Mouse (Mus musculus): ENCODE results near the gene Hnrnpl. TPM values are rescaled to one million over a fixed set of nuclear protein-coding genes. Genes with fewer than 3 reads are reported as not detected.
"Not testable (repeated sequence)": the region's sequence is repeated elsewhere in the genome, so short reads cannot be mapped to it uniquely, and the experiment has no call there.

The Hnrnpl gene
- total and polyA plus RNA-seq, 3 experiments: 296 to 645 (median 371) TPM

DNA sequence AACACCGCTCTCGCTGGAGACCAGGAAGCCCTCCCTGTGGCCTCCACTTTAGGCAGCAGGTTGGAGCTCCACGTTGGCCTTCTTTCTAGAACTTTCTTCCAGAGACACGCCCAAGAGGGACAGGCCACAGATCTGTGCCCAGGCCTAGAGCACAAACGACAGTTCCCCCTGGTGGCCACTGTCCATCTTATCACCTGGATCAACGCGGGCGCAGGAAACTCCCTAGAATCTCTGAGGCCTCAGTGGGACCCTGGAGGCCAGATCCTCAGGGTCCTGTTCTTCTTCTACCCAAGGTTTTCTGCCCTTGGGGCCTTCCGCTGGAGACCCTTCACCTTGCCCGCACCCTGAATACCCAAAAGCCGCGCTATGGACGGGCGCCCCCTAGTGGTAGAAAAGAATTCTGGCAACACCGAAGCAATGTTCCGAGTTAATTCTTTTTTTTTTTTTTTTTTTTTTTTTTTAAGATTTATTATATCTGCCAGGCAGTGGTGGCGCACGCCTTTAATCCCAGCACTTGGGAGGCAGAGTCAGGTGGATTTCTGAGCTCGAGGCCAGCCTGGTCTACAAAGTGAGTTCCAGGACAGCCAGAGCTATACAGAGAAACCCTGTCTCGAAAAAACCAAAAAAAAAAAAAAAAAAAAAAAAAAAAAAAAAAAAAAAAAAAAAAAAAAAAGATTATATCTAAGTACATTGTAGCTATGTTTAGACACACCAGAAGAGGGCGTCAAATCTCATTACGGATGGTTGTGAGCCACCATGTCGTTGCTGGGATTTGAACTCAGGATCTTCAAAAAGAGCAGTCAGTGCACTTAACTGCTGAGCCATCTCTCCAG lies 59.4 kb downstream of the Hnrnpl start:
- TF ChIP-seq SMC3 (IDR thresholded peaks at IDR 0.05; ENCODE audit: low read depth, low read length) (peak; percentile 71), RAD21 (IDR thresholded peaks at IDR 0.05; ENCODE audit: low read depth, low read length) (peak; percentile 60), MAX (IDR thresholded peaks at IDR 0.05; ENCODE audit: low read length) (peak; percentile 61; the same call in 1 of the 2 replicates), ZNF384 (IDR thresholded peaks at IDR 0.05; ENCODE audit: low read depth, low read length) (peak; percentile 96), MEF2A (IDR thresholded peaks at IDR 0.05; ENCODE audit: borderline replicate concordance, low read depth, low read length) (peak; percentile 52; the same call in 1 of the 2 replicates), NRF1 (IDR thresholded peaks at IDR 0.05; ENCODE audit: low read depth, low read length) (peak; percentile 39; the same call in 1 of the 2 replicates), CTCF (conservative IDR thresholded peaks at IDR 0.05 in 1 of 2, IDR thresholded peaks at IDR 0.05 in 1 of 2; ENCODE audit: low read depth in 2 of 2, low read length in 2 of 2) (peak; percentile 47 to 89), TCF12 (IDR thresholded peaks at IDR 0.05; ENCODE audit: low read depth, low read length) (peak; percentile 13; the same call in 1 of the 2 replicates), ZC3H11A (IDR thresholded peaks at IDR 0.05; ENCODE audit: low read depth, low read length) (peak; percentile 19; the same call in 1 of the 2 replicates)
- peak; percentile 84 for DNase-seq (ENCODE audit: extremely low read depth)
- in situ Hi-C loops (cut with MboI; ENCODE audit: low pct_ligation_motif_present, low pct_unique_long_range_greater_than_20kb, low sequenced_read_pairs): loop anchor here (5.0 kb wide), 2 partner anchors 40 to 70 kb away; partner anchors contain the start of gene Ech1
- H3K27me3 ChIP-seq (replicated peaks); dilution Hi-C loops (cut with MboI; ENCODE audit: extremely low pct_ligation_motif_present, extremely low pct_unique_long_range_greater_than_20kb, low sequenced_read_pairs); H3K36me3 ChIP-seq (replicated peaks in 1 of 2; ENCODE audit: control insufficient read depth in 1 of 2, insufficient read depth in 1 of 2, low read length in 1 of 2); H3K27ac ChIP-seq (ENCODE audit: insufficient read depth, low read depth); H3K9ac ChIP-seq (ENCODE audit: insufficient read depth, low read depth); H3K9me3 ChIP-seq (replicated peaks; ENCODE audit: low read length); H3K79me2 ChIP-seq (replicated peaks; ENCODE audit: control insufficient read depth, extremely low read depth, insufficient read depth, poor library complexity, severe bottlenecking): not testable (repeated sequence)
- Histone ChIP-seq H3K4me3 (replicated peaks in 1 of 3; ENCODE audit: low read depth in 2 of 3, low read length in 2 of 3, poor library complexity in 1 of 3) (peak overlapping the region in 2 of 3 experiments; percentile 13 to 26), H3K4me1 (ENCODE audit: control insufficient read depth in 1 of 2, insufficient read depth in 2 of 2) (peaks cover 9 to 23% of the 10 kb centered on the region in 2 experiments), H3K4me2 (ENCODE audit: insufficient read depth, low read depth, poor library complexity, severe bottlenecking) (0 out of 2 replicates have a peak overlapping the region, but pooled peaks have one; percentile 46)

DNA sequence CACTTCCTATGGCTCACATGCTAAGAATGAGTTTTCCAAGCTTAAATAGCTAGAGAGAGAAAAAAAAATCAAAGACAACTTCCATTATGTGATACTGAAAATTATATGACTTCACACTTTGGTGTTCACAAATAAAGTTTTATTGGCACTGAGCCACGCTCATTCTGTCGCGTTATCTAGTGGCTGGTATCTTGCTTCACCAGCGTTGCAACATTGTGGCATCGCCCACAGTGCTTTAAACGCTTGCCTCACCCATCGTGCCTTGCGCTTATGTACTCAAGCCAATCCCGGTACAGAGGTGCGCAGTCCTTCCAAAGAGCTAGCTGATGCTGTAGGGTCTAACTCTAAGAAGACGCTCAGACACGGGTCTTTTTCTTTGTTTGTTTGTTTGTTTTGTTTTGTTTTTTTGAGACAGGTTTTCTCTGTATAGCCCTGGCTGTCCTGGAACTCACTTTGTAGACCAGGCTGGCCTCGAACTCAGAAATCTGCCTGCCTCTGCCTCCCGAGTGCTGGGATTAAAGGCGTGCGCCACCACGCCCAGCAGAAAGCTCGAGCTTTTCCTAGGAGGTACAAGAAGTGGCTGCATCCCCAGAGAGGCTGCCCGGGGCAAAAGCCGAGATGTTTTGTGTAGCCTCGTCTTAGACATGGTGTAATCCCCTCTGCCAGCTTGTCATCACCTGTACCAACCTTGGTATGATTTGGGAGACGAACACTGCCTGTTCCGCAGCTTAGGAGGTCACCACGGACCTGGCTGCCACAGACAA lies 62.7 kb downstream of the Hnrnpl start:
- no peak for TF ChIP-seq IRF4 (IDR thresholded peaks at IDR 0.05; ENCODE audit: low read depth, low read length)
- Histone ChIP-seq H3K27ac (ENCODE audit: insufficient read depth, low read depth) (no peak overlapping the region), H3K36me3 (replicated peaks in 1 of 2; ENCODE audit: control insufficient read depth in 1 of 2, insufficient read depth in 1 of 2, low read length in 1 of 2) (no peaks in the 10 kb centered on the region), H3K4me3 (replicated peaks in 1 of 3; ENCODE audit: low read depth in 2 of 3, low read length in 2 of 3, poor library complexity in 1 of 3) (no peak overlapping the region), H3K9me3 (replicated peaks; ENCODE audit: low read length) (no peaks in the 10 kb centered on the region), H3K27me3 (replicated peaks) (no peaks in the 10 kb centered on the region), H3K4me2 (ENCODE audit: insufficient read depth, low read depth, poor library complexity, severe bottlenecking) (no peak overlapping the region), H3K4me1 (ENCODE audit: control insufficient read depth in 1 of 2, insufficient read depth in 2 of 2) (peaks cover 4 to 14% of the 10 kb centered on the region in 2 experiments), H3K9ac (ENCODE audit: insufficient read depth, low read depth) (no peak overlapping the region), H3K79me2 (replicated peaks; ENCODE audit: control insufficient read depth, extremely low read depth, insufficient read depth, poor library complexity, severe bottlenecking) (no peaks in the 10 kb centered on the region)
- in situ Hi-C loops (cut with MboI; ENCODE audit: low pct_ligation_motif_present, low pct_unique_long_range_greater_than_20kb, low sequenced_read_pairs): loop anchor here (5.0 kb wide), 1 partner anchor 36 kb away; no protein-coding TSS in a partner anchor
- dilution Hi-C loops (cut with MboI; ENCODE audit: extremely low pct_ligation_motif_present, extremely low pct_unique_long_range_greater_than_20kb, low sequenced_read_pairs): no loop called here
- DNase-seq (ENCODE audit: extremely low read depth): no peak

Other genes with a start within 250 kb of the Hnrnpl start
- gene Samd4b, start 210.4 kb upstream of the Hnrnpl start, total RNA-seq (2012; rRNA removed): 7.7 and 10.0 TPM in 2 replicates
- gene Samd4b, start 210.4 kb upstream of the Hnrnpl start, total RNA-seq (2014; rRNA removed): 2.7 and 3.7 TPM in 2 replicates
- gene Samd4b, start 210.4 kb upstream of the Hnrnpl start, polyA plus RNA-seq (2012; ENCODE audit: insufficient read length, low read depth): 18.0 and 24.6 TPM in 2 replicates
- gene Pak4, start 210.4 kb upstream of the Hnrnpl start, total RNA-seq (2012; rRNA removed): 8.3 and 10.7 TPM in 2 replicates
- gene Pak4, start 210.4 kb upstream of the Hnrnpl start, total RNA-seq (2014; rRNA removed): 6.7 and 7.5 TPM in 2 replicates
- 10.5 and 11.2 TPM in 2 replicates for gene Pak4, start 210.4 kb upstream of the Hnrnpl start, polyA plus RNA-seq (2012; ENCODE audit: insufficient read length, low read depth)
- gene Acp7, start 177.2 kb upstream of the Hnrnpl start, total RNA-seq (2012; rRNA removed): not detected in 2 replicates
- gene Acp7, start 177.2 kb upstream of the Hnrnpl start, total RNA-seq (2014; rRNA removed): not detected in 2 replicates
- not detected in 2 replicates for gene Acp7, start 177.2 kb upstream of the Hnrnpl start, polyA plus RNA-seq (2012; ENCODE audit: insufficient read length, low read depth)
- gene Fbxo27, start 115.7 kb upstream of the Hnrnpl start, total RNA-seq (2012; rRNA removed): not detected in 2 replicates
- gene Fbxo27, start 115.7 kb upstream of the Hnrnpl start, total RNA-seq (2014; rRNA removed): not detected in 2 replicates
- gene Fbxo27, start 115.7 kb upstream of the Hnrnpl start, polyA plus RNA-seq (2012; ENCODE audit: insufficient read length, low read depth): not detected in 2 replicates
- gene Fbxo17, start 91.7 kb upstream of the Hnrnpl start, total RNA-seq (2012; rRNA removed): 0.13 and 0.25 TPM in 2 replicates
- not detected in 2 replicates for gene Fbxo17, start 91.7 kb upstream of the Hnrnpl start, total RNA-seq (2014; rRNA removed)
- gene Fbxo17, start 91.7 kb upstream of the Hnrnpl start, polyA plus RNA-seq (2012; ENCODE audit: insufficient read length, low read depth): 0.26 and 0.37 TPM in 2 replicates
- gene Mrps12, start 66.7 kb upstream of the Hnrnpl start, total RNA-seq (2012; rRNA removed): 112 and 137 TPM in 2 replicates
- 85.9 and 91.6 TPM in 2 replicates for gene Mrps12, start 66.7 kb upstream of the Hnrnpl start, total RNA-seq (2014; rRNA removed)
- 66.0 and 69.9 TPM in 2 replicates for gene Mrps12, start 66.7 kb upstream of the Hnrnpl start, polyA plus RNA-seq (2012; ENCODE audit: insufficient read length, low read depth)
- 16.7 and 17.1 TPM in 2 replicates for gene Sars2, start 66.5 kb upstream of the Hnrnpl start, total RNA-seq (2012; rRNA removed)
- 10.5 and 11.7 TPM in 2 replicates for gene Sars2, start 66.5 kb upstream of the Hnrnpl start, total RNA-seq (2014; rRNA removed)
- gene Sars2, start 66.5 kb upstream of the Hnrnpl start, polyA plus RNA-seq (2012; ENCODE audit: insufficient read length, low read depth): 24.7 and 24.9 TPM in 2 replicates
- 0.17 TPM in 1 of 2 replicates, not detected in the other for gene Ccer2, start 52.4 kb upstream of the Hnrnpl start, total RNA-seq (2012; rRNA removed)
- gene Ccer2, start 52.4 kb upstream of the Hnrnpl start, total RNA-seq (2014; rRNA removed): not detected in 2 replicates
- not detected in 2 replicates for gene Ccer2, start 52.4 kb upstream of the Hnrnpl start, polyA plus RNA-seq (2012; ENCODE audit: insufficient read length, low read depth)
- gene Sirt2, start 41.8 kb upstream of the Hnrnpl start, total RNA-seq (2012; rRNA removed): 66.2 and 68.3 TPM in 2 replicates
- 36.0 and 40.9 TPM in 2 replicates for gene Sirt2, start 41.8 kb upstream of the Hnrnpl start, total RNA-seq (2014; rRNA removed)
- 124 and 128 TPM in 2 replicates for gene Sirt2, start 41.8 kb upstream of the Hnrnpl start, polyA plus RNA-seq (2012; ENCODE audit: insufficient read length, low read depth)
- 59.3 and 62.8 TPM in 2 replicates for gene Nfkbib, start 41.0 kb upstream of the Hnrnpl start, total RNA-seq (2012; rRNA removed)
- gene Nfkbib, start 41.0 kb upstream of the Hnrnpl start, total RNA-seq (2014; rRNA removed): 24.6 and 30.5 TPM in 2 replicates
- 97.5 and 101 TPM in 2 replicates for gene Nfkbib, start 41.0 kb upstream of the Hnrnpl start, polyA plus RNA-seq (2012; ENCODE audit: insufficient read length, low read depth)
- 60.9 and 65.5 TPM in 2 replicates for gene Rinl, start 19.6 kb upstream of the Hnrnpl start, total RNA-seq (2012; rRNA removed)
- 41.5 and 46.1 TPM in 2 replicates for gene Rinl, start 19.6 kb upstream of the Hnrnpl start, total RNA-seq (2014; rRNA removed)
- 60.6 and 61.8 TPM in 2 replicates for gene Rinl, start 19.6 kb upstream of the Hnrnpl start, polyA plus RNA-seq (2012; ENCODE audit: insufficient read length, low read depth)
- 103 and 124 TPM in 2 replicates for gene Ech1, start 16.7 kb downstream of the Hnrnpl start, total RNA-seq (2012; rRNA removed)
- gene Ech1, start 16.7 kb downstream of the Hnrnpl start, total RNA-seq (2014; rRNA removed): 119 and 121 TPM in 2 replicates
- gene Ech1, start 16.7 kb downstream of the Hnrnpl start, polyA plus RNA-seq (2012; ENCODE audit: insufficient read length, low read depth): 65.1 and 67.6 TPM in 2 replicates
- 3.9 and 7.0 TPM in 2 replicates for gene Lgals4, start 25.3 kb downstream of the Hnrnpl start, total RNA-seq (2012; rRNA removed)
- 2.6 and 3.6 TPM in 2 replicates for gene Lgals4, start 25.3 kb downstream of the Hnrnpl start, total RNA-seq (2014; rRNA removed)
- gene Lgals4, start 25.3 kb downstream of the Hnrnpl start, polyA plus RNA-seq (2012; ENCODE audit: insufficient read length, low read depth): 6.5 and 7.2 TPM in 2 replicates
- gene Lgals7, start 55.3 kb downstream of the Hnrnpl start, total RNA-seq (2012; rRNA removed): not detected in 2 replicates
- gene Lgals7, start 55.3 kb downstream of the Hnrnpl start, total RNA-seq (2014; rRNA removed): not detected in 2 replicates
- gene Lgals7, start 55.3 kb downstream of the Hnrnpl start, polyA plus RNA-seq (2012; ENCODE audit: insufficient read length, low read depth): not detected in 2 replicates
- gene Capn12, start 72.9 kb downstream of the Hnrnpl start, total RNA-seq (2012; rRNA removed): 0.17 TPM in 2 replicates
- not detected in 2 replicates for gene Capn12, start 72.9 kb downstream of the Hnrnpl start, total RNA-seq (2014; rRNA removed)
- gene Capn12, start 72.9 kb downstream of the Hnrnpl start, polyA plus RNA-seq (2012; ENCODE audit: insufficient read length, low read depth): not detected in 2 replicates
- 62.9 and 63.4 TPM in 2 replicates for gene Actn4, start 153.8 kb downstream of the Hnrnpl start, total RNA-seq (2012; rRNA removed)
- gene Actn4, start 153.8 kb downstream of the Hnrnpl start, total RNA-seq (2014; rRNA removed): 45.9 and 56.9 TPM in 2 replicates
- gene Actn4, start 153.8 kb downstream of the Hnrnpl start, polyA plus RNA-seq (2012; ENCODE audit: insufficient read length, low read depth): 127 and 145 TPM in 2 replicates
- 513 and 551 TPM in 2 replicates for gene Eif3k, start 173.3 kb downstream of the Hnrnpl start, total RNA-seq (2012; rRNA removed)
- 595 and 658 TPM in 2 replicates for gene Eif3k, start 173.3 kb downstream of the Hnrnpl start, total RNA-seq (2014; rRNA removed)
- 580 and 584 TPM in 2 replicates for gene Eif3k, start 173.3 kb downstream of the Hnrnpl start, polyA plus RNA-seq (2012; ENCODE audit: insufficient read length, low read depth)
- 183 and 195 TPM in 2 replicates for gene Map4k1, start 173.5 kb downstream of the Hnrnpl start, total RNA-seq (2012; rRNA removed)
- gene Map4k1, start 173.5 kb downstream of the Hnrnpl start, total RNA-seq (2014; rRNA removed): 112 and 114 TPM in 2 replicates
- gene Map4k1, start 173.5 kb downstream of the Hnrnpl start, polyA plus RNA-seq (2012; ENCODE audit: insufficient read length, low read depth): 395 and 401 TPM in 2 replicates

Measured in CH12.LX (cell line).